Mouse (Mus musculus) limb, embryonic 15.5 days (tissue): ENCODE results near the gene Rhbdd3. TPM values are rescaled to one million over a fixed set of nuclear protein-coding genes. Genes with fewer than 3 reads are reported as not detected.

Experiments
- ATAC-seq: fragments of 200-750 bp; cut with Nextera tagmentation; 2 replicates; pipeline ENCODE4 v1.8.0; 2017; ENCODE audit warnings: low read depth, moderate TSS enrichment; ENCODE audit not compliant: insufficient number of reproducible peaks, low FRiP score, low TSS enrichment
- H3K27ac ChIP-seq: fragments of 300-500 bp; sonication (generic); 2 replicates; pipeline ENCODE4 v1.5.1; 2015; ENCODE audit warnings: moderate library complexity, mild to moderate bottlenecking, inconsistent platforms
- H3K27me3 ChIP-seq: fragments of 300-500 bp; sonication (generic); 2 replicates; pipeline ENCODE4 v1.6.1; 2015; ENCODE audit warnings: inconsistent platforms
- H3K36me3 ChIP-seq: fragments of 300-500 bp; sonication (generic); 2 replicates; pipeline ENCODE4 v1.6.1; 2015; ENCODE audit warnings: inconsistent platforms
- H3K4me1 ChIP-seq: fragments of 300-500 bp; sonication (generic); 2 replicates; pipeline ENCODE4 v1.6.1; 2015; ENCODE audit warnings: inconsistent platforms
- H3K4me2 ChIP-seq: fragments of 300-500 bp; sonication (generic); 2 replicates; pipeline ENCODE4 v1.6.1; 2015; ENCODE audit warnings: mild to moderate bottlenecking, inconsistent platforms
- H3K4me3 ChIP-seq: fragments of 300-500 bp; sonication (generic); 2 replicates; pipeline ENCODE4 v1.5.1; 2015; ENCODE audit warnings: mild to moderate bottlenecking, inconsistent platforms
- H3K9ac ChIP-seq: fragments of 300-500 bp; sonication (generic); 2 replicates; pipeline ENCODE4 v1.6.1; 2015; ENCODE audit warnings: inconsistent platforms
- H3K9me3 ChIP-seq: fragments of 300-500 bp; sonication (generic); 2 replicates; pipeline ENCODE4 v1.6.1; 2016; ENCODE audit warnings: inconsistent platforms
- WGBS: fragments of 180-500 bp; shearing (Covaris S2); methylation state at CpG from one replicate; pipeline ENCODE4 v1.1.7; 2015; 5-methylcytosine and 5-hydroxymethylcytosine counted together
- polyA plus RNA-seq: library from polyadenylated mRNA; unstranded; fragments of >200 nt; fragmentation: Nextera tagmentation; extraction: Ambion mirVana; gene quantifications from 2 replicates; pipeline ENCODE4 v1.2.1, GENCODE M21; 2015

Gene Rhbdd3
- polyA plus RNA-seq, 1 experiment from 2014 or later = 23.1 TPM

GRCm38 (mm10) chr11:5102384-5102783 is 3.7 kb downstream of the Rhbdd3 start:
- Histone ChIP-seq H3K27ac (no peak overlapping the region), H3K27me3 (no peaks in the 10 kb centered on the region), H3K9ac (no peak overlapping the region), H3K4me1 (peaks cover 19% of the 10 kb centered on the region), H3K4me3 (no peak overlapping the region), H3K36me3 (peaks cover 31% of the 10 kb centered on the region), H3K4me2 (no peak overlapping the region), H3K9me3 (no peaks in the 10 kb centered on the region)
- no peak for ATAC-seq
- WGBS = 88% methylated on average over 7 of the region's 7 CpGs

GRCm38 (mm10) chr11:5103986-5104509 is 5.3 kb downstream of the Rhbdd3 start:
- no peaks in the 10 kb centered on the region for H3K27me3 ChIP-seq
- WGBS = 95% methylated on average over 4 of the region's 4 CpGs
- H3K27ac ChIP-seq = no peak overlapping the region
- no peak overlapping the region for H3K4me3 ChIP-seq
- no peaks in the 10 kb centered on the region for H3K9me3 ChIP-seq
- H3K36me3 ChIP-seq = peaks cover 31% of the 10 kb centered on the region
- no peak overlapping the region for H3K9ac ChIP-seq
- H3K4me2 ChIP-seq = no peak overlapping the region
- ATAC-seq = no peak
- peaks cover 19% of the 10 kb centered on the region for H3K4me1 ChIP-seq

- no peak overlapping the region for H3K9ac ChIP-seq
- no peak for ATAC-seq
- H3K27ac ChIP-seq = no peak overlapping the region
- peaks cover 2% of the 10 kb centered on the region; the same call in 1 of the 2 replicates for H3K4me1 ChIP-seq
- no peaks in the 10 kb centered on the region for H3K9me3 ChIP-seq
- no peak overlapping the region for H3K4me3 ChIP-seq
- peaks cover 16% of the 10 kb centered on the region for H3K36me3 ChIP-seq
- 58% methylated on average over 8 of the region's 8 CpGs for WGBS
- no peak overlapping the region for H3K4me2 ChIP-seq
- H3K27me3 ChIP-seq = no peaks in the 10 kb centered on the region
Observed at GRCm38 (mm10) chr11:5109441-5109840, 10.7 kb downstream of the Rhbdd3 start.

GRCm38 (mm10) chr11:5113645-5114044 is 14.9 kb downstream of the Rhbdd3 start:
- no peak overlapping the region for H3K4me3 ChIP-seq
- no peak overlapping the region for H3K4me2 ChIP-seq
- no peaks in the 10 kb centered on the region for H3K27me3 ChIP-seq
- 74% methylated on average over 7 of the region's 7 CpGs for WGBS
- H3K9me3 ChIP-seq = no peaks in the 10 kb centered on the region
- no peak overlapping the region for H3K9ac ChIP-seq
- ATAC-seq = no peak
- no peaks in the 10 kb centered on the region for H3K36me3 ChIP-seq
- H3K4me1 ChIP-seq = peaks cover 8% of the 10 kb centered on the region
- H3K27ac ChIP-seq = no peak overlapping the region

GRCm38 (mm10) chr11:5114931-5115581 is 16.3 kb downstream of the Rhbdd3 start:
- H3K9ac ChIP-seq = no peak overlapping the region
- WGBS = 24% methylated on average over 13 of the region's 13 CpGs
- no peak overlapping the region for H3K4me2 ChIP-seq
- H3K4me3 ChIP-seq = no peak overlapping the region
- no peaks in the 10 kb centered on the region for H3K27me3 ChIP-seq
- H3K4me1 ChIP-seq = peaks cover 6% of the 10 kb centered on the region
- no peaks in the 10 kb centered on the region for H3K9me3 ChIP-seq
- no peak overlapping the region for H3K27ac ChIP-seq
- H3K36me3 ChIP-seq = no peaks in the 10 kb centered on the region
- ATAC-seq = no peak

- Histone ChIP-seq H3K9ac (no peak overlapping the region), H3K27ac (no peak overlapping the region), H3K4me3 (no peak overlapping the region), H3K4me1 (peaks cover 9% of the 10 kb centered on the region), H3K27me3 (no peaks in the 10 kb centered on the region), H3K9me3 (no peaks in the 10 kb centered on the region), H3K36me3 (no peaks in the 10 kb centered on the region), H3K4me2 (no peak overlapping the region)
- ATAC-seq = no peak
- 66% methylated on average over 4 of the region's 4 CpGs for WGBS
Observed at GRCm38 (mm10) chr11:5125713-5126112, 27.0 kb downstream of the Rhbdd3 start.

GRCm38 (mm10) chr11:5129035-5129480 is 30.3 kb downstream of the Rhbdd3 start:
- no peak overlapping the region for H3K27ac ChIP-seq
- 39% methylated on average over 5 of the region's 5 CpGs for WGBS
- no peaks in the 10 kb centered on the region for H3K9me3 ChIP-seq
- H3K4me1 ChIP-seq = peaks cover 9% of the 10 kb centered on the region
- ATAC-seq = no peak
- H3K27me3 ChIP-seq = no peaks in the 10 kb centered on the region
- H3K36me3 ChIP-seq = no peaks in the 10 kb centered on the region
- no peak overlapping the region for H3K4me3 ChIP-seq
- H3K4me2 ChIP-seq = no peak overlapping the region
- no peak overlapping the region for H3K9ac ChIP-seq

GRCm38 (mm10) chr11:5130111-5130665 is 31.5 kb downstream of the Rhbdd3 start:
- no peaks in the 10 kb centered on the region for H3K36me3 ChIP-seq
- 65% methylated on average over 4 of the region's 4 CpGs for WGBS
- H3K4me2 ChIP-seq = no peak overlapping the region
- H3K4me1 ChIP-seq = peaks cover 10% of the 10 kb centered on the region
- ATAC-seq = no peak
- no peaks in the 10 kb centered on the region for H3K27me3 ChIP-seq
- no peak overlapping the region for H3K27ac ChIP-seq
- H3K4me3 ChIP-seq = no peak overlapping the region
- no peak overlapping the region for H3K9ac ChIP-seq
- no peaks in the 10 kb centered on the region for H3K9me3 ChIP-seq

- ATAC-seq = no peak
Observed at GRCm38 (mm10) chr11:5132751-5133150, 34.0 kb downstream of the Rhbdd3 start.

GRCm38 (mm10) chr11:5135914-5136313 is 37.2 kb downstream of the Rhbdd3 start:
- Histone ChIP-seq H3K27me3 (no peaks in the 10 kb centered on the region), H3K4me1 (peaks cover 26% of the 10 kb centered on the region), H3K9ac (no peak overlapping the region), H3K36me3 (no peaks in the 10 kb centered on the region), H3K4me3 (no peak overlapping the region), H3K4me2 (no peak overlapping the region), H3K27ac (peak overlapping the region; percentile 38), H3K9me3 (no peaks in the 10 kb centered on the region)
- 45% methylated on average over 11 of the region's 11 CpGs for WGBS
- no peak for ATAC-seq

More at GRCm38 (mm10) chr11:5132751-5133150, 34.0 kb downstream of the Rhbdd3 start:
- H3K9ac ChIP-seq = no peak overlapping the region
- no peak overlapping the region for H3K4me2 ChIP-seq
- WGBS = 45% methylated on average over 4 of the region's 4 CpGs
- no peak overlapping the region for H3K27ac ChIP-seq
- no peaks in the 10 kb centered on the region for H3K9me3 ChIP-seq
- no peak overlapping the region for H3K4me3 ChIP-seq
- H3K4me1 ChIP-seq = peaks cover 21% of the 10 kb centered on the region
- no peaks in the 10 kb centered on the region for H3K27me3 ChIP-seq
- H3K36me3 ChIP-seq = no peaks in the 10 kb centered on the region

GRCm38 (mm10) chr11:5138642-5139041 is 39.9 kb downstream of the Rhbdd3 start:
- H3K9ac ChIP-seq = no peak overlapping the region
- H3K4me1 ChIP-seq = peaks cover 32% of the 10 kb centered on the region
- no peaks in the 10 kb centered on the region for H3K36me3 ChIP-seq
- H3K4me3 ChIP-seq = no peak overlapping the region
- no peak for ATAC-seq
- no peaks in the 10 kb centered on the region for H3K9me3 ChIP-seq
- H3K27me3 ChIP-seq = no peaks in the 10 kb centered on the region
- no peak overlapping the region for H3K4me2 ChIP-seq
- no peak overlapping the region for H3K27ac ChIP-seq
- WGBS = 76% methylated on average over 2 of the region's 2 CpGs

GRCm38 (mm10) chr11:5139372-5139771 is 40.6 kb downstream of the Rhbdd3 start:
- Histone ChIP-seq H3K27me3 (no peaks in the 10 kb centered on the region), H3K4me2 (no peak overlapping the region), H3K9me3 (no peaks in the 10 kb centered on the region), H3K27ac (no peak overlapping the region), H3K4me3 (no peak overlapping the region), H3K9ac (no peak overlapping the region), H3K36me3 (no peaks in the 10 kb centered on the region), H3K4me1 (peaks cover 32% of the 10 kb centered on the region)
- no peak for ATAC-seq
- WGBS = 85% methylated on average over 9 of the region's 9 CpGs
